Mouse (Mus musculus) kidney, adult 2 months (tissue): ENCODE measurements around the gene Padi2.

Experiments
- CTCF ChIP-seq: fragments of 200-500 bp; conservative IDR thresholded peaks from 2 replicates; pipeline ENCODE4 v1.5.1; 2011; ENCODE audit warnings: low read depth, mild to moderate bottlenecking, control low read depth, low read length, moderate library complexity, mixed read lengths; ENCODE audit not compliant: insufficient read depth, insufficient read length
- POLR2A ChIP-seq: fragments of 200-500 bp; IDR thresholded peaks from one replicate; pipeline ENCODE4 v1.6.1; 2011; ENCODE audit warnings: low read depth, low read length, control low read depth

DNA sequence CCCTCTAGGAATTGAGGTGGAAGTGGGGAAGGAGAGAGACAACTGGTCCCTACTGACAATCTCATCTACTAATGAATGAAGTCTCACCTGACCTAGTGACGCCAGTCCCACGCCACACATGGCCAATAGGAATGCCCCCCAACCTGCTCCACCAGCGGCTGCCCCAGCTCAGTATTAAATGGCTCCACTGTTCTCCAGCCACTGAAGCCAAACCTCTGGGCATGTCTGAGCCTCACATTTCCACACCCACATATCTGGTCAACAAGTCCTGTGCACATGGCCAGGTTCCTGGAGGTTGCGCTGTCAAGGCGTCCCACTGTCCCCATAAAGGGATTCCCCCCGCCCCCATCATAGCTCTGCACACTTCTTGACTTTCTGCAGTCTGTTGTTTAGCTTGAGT is 78.4 kb downstream of the Padi2 start:
- TF ChIP-seq CTCF (no peak), POLR2A (no peak)
